Mouse (Mus musculus): ENCODE measurements around the gene Rad18.

DNA sequence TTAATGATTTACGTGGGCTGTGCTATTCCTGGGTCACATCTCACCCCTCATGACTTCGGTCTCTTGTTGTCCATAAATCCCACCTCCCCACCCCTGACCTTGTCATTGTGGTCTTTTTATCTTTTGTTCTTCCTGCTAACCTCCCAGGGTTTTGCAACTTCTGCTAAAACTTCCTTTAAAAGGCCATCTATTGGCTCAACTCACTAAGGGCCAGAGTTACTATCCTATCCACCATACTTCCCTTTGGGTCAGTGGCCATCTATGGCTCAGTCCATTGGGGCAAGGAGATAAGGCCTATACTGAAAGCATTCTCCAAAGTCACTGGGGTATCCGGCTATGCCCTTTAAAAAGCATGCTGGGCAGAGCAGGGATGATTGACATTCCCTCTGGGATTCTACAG, 17.5 kb upstream of the Rad18 start:
- TF ChIP-seq CTCF (IDR thresholded peaks at IDR 0.05; ENCODE audit: borderline replicate concordance, insufficient read depth, low read length) (no peak), POLR2A (IDR thresholded peaks at IDR 0.05; ENCODE audit: low read depth, low read length) (no peak)

Data from embryonic fibroblast, embryonic 13.5 days (primary cell).